Mouse (Mus musculus) E14TG2a.4 (cell line): ENCODE measurements at regions not wholly inside any gene's neighbourhood (a gene's known extent, or its start where the extent isn't known, plus 50 kb on each side); places are given as distances from the start of the nearest gene placed in this dataset.
A peak's percentile ranks its signal among the peaks of the same experiment; 100 is the strongest.
"Not testable (repeated sequence)": the region's sequence is repeated elsewhere in the genome, so short reads cannot be mapped to it uniquely, and the experiment has no call there.

Experiments
- H3K27me3 ChIP-seq: 2 replicates; pipeline ENCODE4 v1.6.1; 2014; ENCODE audit warnings: low read length, control low read depth; ENCODE audit not compliant: insufficient read depth
- H3K36me3 ChIP-seq: 2 replicates; pipeline ENCODE4 v1.6.1; 2014; ENCODE audit warnings: low read length, control low read depth; ENCODE audit not compliant: insufficient read depth
- H3K4me1 ChIP-seq: replicated peaks from 2 replicates; pipeline ENCODE4 v1.6.1; 2014; ENCODE audit warnings: low read depth, low read length, control low read depth
- H3K4me3 ChIP-seq: replicated peaks from 2 replicates; pipeline ENCODE4 v1.5.1; 2014; ENCODE audit warnings: mild to moderate bottlenecking, low read length
- H3K9me3 ChIP-seq: 2 replicates; pipeline ENCODE4 v1.6.1; 2014; ENCODE audit warnings: low read length, control low read depth
- CTCF ChIP-seq: conservative IDR thresholded peaks from 2 replicates; pipeline ENCODE4 v1.5.1; 2014; ENCODE audit warnings: low read length
- NANOG ChIP-seq: IDR thresholded peaks from 2 replicates; pipeline ENCODE4 v1.6.1; 2014; ENCODE audit warnings: borderline replicate concordance, low read length, mixed read lengths
- POU5F1 ChIP-seq: IDR thresholded peaks from 2 replicates; pipeline ENCODE4 v1.6.1; 2014; ENCODE audit warnings: low read length, borderline replicate concordance

- Histone ChIP-seq H3K36me3 (no peaks in the 10 kb centered on the region), H3K4me3 (no peak overlapping the region), H3K9me3 (peaks cover 10% of the 10 kb centered on the region), H3K4me1 (peaks cover 30% of the 10 kb centered on the region), H3K27me3 (peaks cover 20% of the 10 kb centered on the region)
- no peak for TF ChIP-seq NANOG
- TF ChIP-seq POU5F1, result no peak
- no peak for TF ChIP-seq CTCF
These were observed 179.1 kb downstream of the Opa1 start for GRCm38 (mm10) chr16:29758246-29758645.

GRCm38 (mm10) chr16:29759416-29759815, 180.3 kb downstream of the Opa1 start:
- Histone ChIP-seq H3K4me1 (peaks cover 37% of the 10 kb centered on the region), H3K27me3 (peaks cover 20% of the 10 kb centered on the region), H3K9me3 (peaks cover 11% of the 10 kb centered on the region), H3K36me3 (no peaks in the 10 kb centered on the region), H3K4me3 (no peak overlapping the region)
- no peak for TF ChIP-seq NANOG
- no peak for TF ChIP-seq CTCF
- TF ChIP-seq POU5F1, result no peak

- Histone ChIP-seq H3K4me1 (peaks cover 37% of the 10 kb centered on the region), H3K4me3 (no peak overlapping the region), H3K9me3 (peaks cover 22% of the 10 kb centered on the region), H3K36me3 (no peaks in the 10 kb centered on the region), H3K27me3 (peaks cover 20% of the 10 kb centered on the region)
- TF ChIP-seq POU5F1, result no peak
- no peak for TF ChIP-seq CTCF
- no peak for TF ChIP-seq NANOG
These were observed 181.5 kb downstream of the Opa1 start for GRCm38 (mm10) chr16:29760627-29761026.

GRCm38 (mm10) chr16:29761779-29762277, 182.7 kb downstream of the Opa1 start:
- Histone ChIP-seq H3K4me3 (no peak overlapping the region), H3K9me3 (peaks cover 29% of the 10 kb centered on the region), H3K27me3 (peaks cover 20% of the 10 kb centered on the region), H3K4me1 (peaks cover 37% of the 10 kb centered on the region), H3K36me3 (no peaks in the 10 kb centered on the region)
- TF ChIP-seq POU5F1 (no peak), CTCF (no peak), NANOG (no peak)

- H3K4me3 ChIP-seq, result no peak overlapping the region
- H3K4me1 ChIP-seq, result peaks cover 27% of the 10 kb centered on the region
- H3K9me3 ChIP-seq, result peaks cover 20% of the 10 kb centered on the region
- H3K36me3 ChIP-seq, result no peaks in the 10 kb centered on the region
- TF ChIP-seq POU5F1 (no peak), CTCF (no peak), NANOG (no peak)
- H3K27me3 ChIP-seq, result peaks cover 10% of the 10 kb centered on the region
These were observed 185.2 kb downstream of the Opa1 start for GRCm38 (mm10) chr16:29764376-29764775.

- peaks cover 20% of the 10 kb centered on the region for H3K9me3 ChIP-seq
- H3K4me1 ChIP-seq, result peaks cover 39% of the 10 kb centered on the region
- H3K36me3 ChIP-seq, H3K4me3 ChIP-seq, H3K27me3 ChIP-seq: not testable (repeated sequence)
These were observed 186.7 kb downstream of the Opa1 start for GRCm38 (mm10) chr16:29765801-29766200.

GRCm38 (mm10) chr16:29771320-29771719, 192.2 kb downstream of the Opa1 start:
- peaks cover 61% of the 10 kb centered on the region for H3K4me1 ChIP-seq
- peak overlapping the region; percentile 17; the same call in 1 of the 2 replicates for H3K4me3 ChIP-seq
- peaks cover 2% of the 10 kb centered on the region; the same call in 1 of the 2 replicates for H3K9me3 ChIP-seq
- no peaks in the 10 kb centered on the region for H3K36me3 ChIP-seq
- TF ChIP-seq CTCF (no peak), NANOG (no peak), POU5F1 (no peak)
- no peaks in the 10 kb centered on the region for H3K27me3 ChIP-seq

- Histone ChIP-seq H3K36me3 (no peaks in the 10 kb centered on the region), H3K9me3 (no peaks in the 10 kb centered on the region), H3K27me3 (no peaks in the 10 kb centered on the region), H3K4me3 (peak overlapping the region; percentile 17), H3K4me1 (peaks cover 67% of the 10 kb centered on the region)
- TF ChIP-seq POU5F1 (no peak), NANOG (no peak), CTCF (no peak)
These were observed 192.8 kb downstream of the Opa1 start for GRCm38 (mm10) chr16:29771728-29772608.

DNA sequence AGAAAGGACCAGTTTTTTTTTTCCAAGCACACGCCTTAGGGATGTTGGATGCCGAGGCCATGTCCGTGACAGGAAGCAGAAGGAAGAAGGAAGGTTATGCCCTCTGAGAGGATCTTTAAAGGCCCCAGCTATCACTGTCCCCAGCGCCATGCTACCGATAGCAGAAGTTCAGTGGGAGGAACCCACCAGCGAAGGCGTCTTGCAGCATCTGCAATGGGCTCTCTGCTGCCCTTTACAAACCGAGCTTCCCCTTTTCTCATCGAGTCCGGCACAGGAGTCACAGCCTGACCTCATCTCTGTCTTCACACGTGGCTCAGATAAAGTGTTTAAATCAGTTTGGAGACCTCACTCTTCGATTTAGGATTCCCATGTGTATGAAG, 193.5 kb downstream of the Opa1 start:
- no peak for TF ChIP-seq CTCF
- no peak for TF ChIP-seq POU5F1
- TF ChIP-seq NANOG, result no peak
- H3K4me1 ChIP-seq, result peaks cover 67% of the 10 kb centered on the region
- no peaks in the 10 kb centered on the region for H3K27me3 ChIP-seq
- peak overlapping the region; percentile 17; the same call in 1 of the 2 replicates for H3K4me3 ChIP-seq
- no peaks in the 10 kb centered on the region for H3K9me3 ChIP-seq
- no peaks in the 10 kb centered on the region for H3K36me3 ChIP-seq
